Mouse (Mus musculus): ENCODE data around the gene Taf1a. TPM values are rescaled to one million over a fixed set of nuclear protein-coding genes. Genes with fewer than 3 reads are reported as not detected.

Gene Taf1a
- total RNA-seq, 1 experiment = 20.7 TPM

DNA sequence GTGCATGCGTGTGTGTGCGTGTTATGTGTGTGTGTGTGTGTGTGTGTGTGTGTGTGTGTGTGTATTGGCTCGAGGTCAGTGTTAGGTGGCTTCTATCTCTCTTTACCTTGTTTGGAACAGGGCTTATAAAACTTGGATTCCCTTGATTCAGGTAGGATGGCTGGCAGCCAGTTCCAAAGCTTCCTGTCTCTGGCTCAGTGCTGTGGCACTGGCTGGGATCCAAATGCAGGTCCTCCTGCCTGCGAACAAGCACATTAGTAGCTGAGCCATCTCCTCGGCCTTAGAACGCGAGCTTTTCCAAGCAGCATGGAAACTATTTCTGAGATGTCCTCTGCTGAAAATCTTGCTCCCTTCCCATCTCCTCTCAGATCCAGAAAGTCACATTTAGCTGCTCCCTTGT lies 31.0 kb downstream of the Taf1a start:
- Histone ChIP-seq H3K4me3 (ENCODE audit: insufficient read depth in 1 of 2, low read depth in 1 of 2, low read length in 2 of 2, poor library complexity in 1 of 2, severe bottlenecking in 1 of 2) (no peak overlapping the region), H3K9me3 (ENCODE audit: control insufficient read depth, insufficient read depth, low read depth, low read length) (no peaks in the 10 kb centered on the region), H3K4me1 (ENCODE audit: control insufficient read depth in 2 of 2, insufficient read depth in 2 of 2, low read length in 2 of 2, poor library complexity in 1 of 2) (0 out of 4 replicates have a peak, but pooled peaks cover 0 to 2% of the 10 kb centered on the region in 2 experiments), H3K27ac (ENCODE audit: insufficient read depth, low read depth, low read length, poor library complexity, severe bottlenecking) (no peak overlapping the region), H3K36me3 (ENCODE audit: control insufficient read depth, insufficient read depth, low read length, poor library complexity, severe bottlenecking) (no peaks in the 10 kb centered on the region), H3K9ac (ENCODE audit: insufficient read depth, low read depth, low read length, poor library complexity, severe bottlenecking) (no peak overlapping the region)
- TF ChIP-seq ZNF384 (IDR thresholded peaks at IDR 0.05; ENCODE audit: low read depth, low read length) (no peak), HCFC1 (IDR thresholded peaks at IDR 0.05; ENCODE audit: borderline replicate concordance, insufficient read depth, low read length) (no peak), MAFK (IDR thresholded peaks at IDR 0.05; ENCODE audit: insufficient read depth, low read depth, low read length) (no peak), CHD2 (IDR thresholded peaks at IDR 0.05; ENCODE audit: low read depth, low read length) (no peak), ZC3H11A (IDR thresholded peaks at IDR 0.05; ENCODE audit: borderline replicate concordance, low read depth, low read length) (no peak)
- DNase-seq (ENCODE audit: low read depth, low spot score) = no peak
- in situ Hi-C loops (cut with MboI; ENCODE audit: low sequenced_read_pairs in 2 of 2, unreplicated experiment in 2 of 2) = no loop called here

DNA sequence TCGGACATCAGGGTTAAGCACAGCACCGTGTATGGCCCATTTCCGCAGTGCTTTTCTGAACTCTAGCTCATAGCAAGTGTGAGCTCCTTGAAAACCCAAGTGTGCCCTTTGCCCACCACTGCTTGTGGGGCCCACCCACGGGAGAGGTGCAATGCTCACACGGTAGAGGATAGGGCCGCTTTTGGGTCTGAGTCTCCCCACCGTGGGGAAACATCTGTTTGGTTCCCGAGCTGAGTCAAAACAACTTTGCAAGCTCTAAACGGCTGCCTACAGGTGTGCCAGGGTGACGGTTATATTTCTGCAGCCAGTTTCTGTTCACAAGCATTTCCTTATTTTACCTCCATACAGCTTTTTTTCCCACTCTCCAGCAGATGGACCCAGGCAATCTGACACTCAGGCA lies 31.5 kb downstream of the Taf1a start:
- H3K36me3 ChIP-seq (ENCODE audit: control insufficient read depth, insufficient read depth, low read length, poor library complexity, severe bottlenecking) = no peaks in the 10 kb centered on the region
- TF ChIP-seq HCFC1 (IDR thresholded peaks at IDR 0.05; ENCODE audit: borderline replicate concordance, insufficient read depth, low read length) = no peak
- TF ChIP-seq ZC3H11A (IDR thresholded peaks at IDR 0.05; ENCODE audit: borderline replicate concordance, low read depth, low read length) = no peak
- TF ChIP-seq CHD2 (IDR thresholded peaks at IDR 0.05; ENCODE audit: low read depth, low read length) = no peak
- TF ChIP-seq ZNF384 (IDR thresholded peaks at IDR 0.05; ENCODE audit: low read depth, low read length) = no peak
- TF ChIP-seq MAFK (IDR thresholded peaks at IDR 0.05; ENCODE audit: insufficient read depth, low read depth, low read length) = no peak
- H3K9me3 ChIP-seq (ENCODE audit: control insufficient read depth, insufficient read depth, low read depth, low read length) = no peaks in the 10 kb centered on the region
- no peak overlapping the region for H3K4me3 ChIP-seq (ENCODE audit: insufficient read depth in 1 of 2, low read depth in 1 of 2, low read length in 2 of 2, poor library complexity in 1 of 2, severe bottlenecking in 1 of 2)
- in situ Hi-C loops (cut with MboI; ENCODE audit: low sequenced_read_pairs in 2 of 2, unreplicated experiment in 2 of 2) = no loop called here
- H3K4me1 ChIP-seq (ENCODE audit: control insufficient read depth in 2 of 2, insufficient read depth in 2 of 2, low read length in 2 of 2, poor library complexity in 1 of 2) = 0 out of 4 replicates have a peak, but pooled peaks cover 0 to 2% of the 10 kb centered on the region in 2 experiments
- no peak overlapping the region for H3K9ac ChIP-seq (ENCODE audit: insufficient read depth, low read depth, low read length, poor library complexity, severe bottlenecking)
- no peak overlapping the region for H3K27ac ChIP-seq (ENCODE audit: insufficient read depth, low read depth, low read length, poor library complexity, severe bottlenecking)
- no peak for DNase-seq (ENCODE audit: low read depth, low spot score)

DNA sequence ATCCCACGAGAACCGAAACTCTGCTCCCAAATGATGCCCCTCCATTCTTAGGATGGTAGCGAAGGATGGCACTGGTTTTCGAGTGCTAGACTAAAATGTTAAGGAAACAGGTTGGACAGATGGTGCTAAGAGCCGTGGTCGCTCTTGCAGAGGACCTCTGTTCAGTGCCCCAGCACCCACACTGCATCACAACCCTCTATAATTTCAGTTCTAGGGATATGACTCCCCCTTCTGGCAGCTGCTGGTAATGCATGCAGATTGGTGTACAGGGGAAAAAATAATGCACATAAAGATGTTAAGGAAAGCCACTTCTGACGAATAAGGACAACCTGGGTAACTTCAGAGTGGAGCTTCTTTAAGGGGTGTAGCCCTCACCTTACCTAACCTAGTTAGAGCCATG lies 35.3 kb downstream of the Taf1a start:
- DNase-seq (ENCODE audit: low read depth, low spot score) = peak; percentile 35
- H3K9me3 ChIP-seq (ENCODE audit: control insufficient read depth, insufficient read depth, low read depth, low read length) = no peaks in the 10 kb centered on the region
- peaks cover 0 to 3% of the 10 kb centered on the region in 2 experiments; a peak in 1 of 4 replicates for H3K4me1 ChIP-seq (ENCODE audit: control insufficient read depth in 2 of 2, insufficient read depth in 2 of 2, low read length in 2 of 2, poor library complexity in 1 of 2)
- no peak overlapping the region for H3K27ac ChIP-seq (ENCODE audit: insufficient read depth, low read depth, low read length, poor library complexity, severe bottlenecking)
- TF ChIP-seq ZC3H11A (IDR thresholded peaks at IDR 0.05; ENCODE audit: borderline replicate concordance, low read depth, low read length) (0 out of 2 replicates have a peak, but pooled peaks have one; percentile 34), MAFK (IDR thresholded peaks at IDR 0.05; ENCODE audit: insufficient read depth, low read depth, low read length) (no peak), CHD2 (IDR thresholded peaks at IDR 0.05; ENCODE audit: low read depth, low read length) (no peak), ZNF384 (IDR thresholded peaks at IDR 0.05; ENCODE audit: low read depth, low read length) (no peak)
- no peaks in the 10 kb centered on the region for H3K36me3 ChIP-seq (ENCODE audit: control insufficient read depth, insufficient read depth, low read length, poor library complexity, severe bottlenecking)
- H3K4me3 ChIP-seq (ENCODE audit: insufficient read depth in 1 of 2, low read depth in 1 of 2, low read length in 2 of 2, poor library complexity in 1 of 2, severe bottlenecking in 1 of 2) = no peak overlapping the region
- no peak overlapping the region for H3K9ac ChIP-seq (ENCODE audit: insufficient read depth, low read depth, low read length, poor library complexity, severe bottlenecking)
- in situ Hi-C loops (cut with MboI; ENCODE audit: low sequenced_read_pairs in 2 of 2, unreplicated experiment in 2 of 2) = no loop called here

DNA sequence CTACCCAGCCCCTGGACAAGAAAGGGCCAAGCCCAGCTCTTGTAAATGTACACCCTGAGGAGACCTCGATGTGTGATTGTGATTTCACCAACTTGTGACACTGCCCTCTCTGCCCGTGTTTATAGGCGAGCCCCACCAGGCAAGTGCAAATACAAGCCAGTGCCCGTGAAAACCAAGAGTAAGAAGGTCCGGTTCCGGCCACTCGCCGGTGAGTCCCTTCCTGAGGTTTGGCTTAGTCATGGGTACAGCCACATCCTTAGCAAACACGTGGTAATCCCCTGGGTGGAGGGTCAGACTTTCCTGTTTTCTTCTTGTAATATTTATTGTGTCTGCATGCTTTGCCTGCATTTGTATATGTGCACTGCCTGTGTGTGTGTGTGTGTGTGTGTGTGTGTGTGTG lies 46.1 kb downstream of the Taf1a start:
- no peak for DNase-seq (ENCODE audit: low read depth, low spot score)
- H3K4me3 ChIP-seq (ENCODE audit: insufficient read depth in 1 of 2, low read depth in 1 of 2, low read length in 2 of 2, poor library complexity in 1 of 2, severe bottlenecking in 1 of 2) = no peak overlapping the region
- no peaks in the 10 kb centered on the region for H3K36me3 ChIP-seq (ENCODE audit: control insufficient read depth, insufficient read depth, low read length, poor library complexity, severe bottlenecking)
- no peak overlapping the region for H3K27ac ChIP-seq (ENCODE audit: insufficient read depth, low read depth, low read length, poor library complexity, severe bottlenecking)
- TF ChIP-seq ZC3H11A (IDR thresholded peaks at IDR 0.05; ENCODE audit: borderline replicate concordance, low read depth, low read length) = no peak
- no peak for TF ChIP-seq CHD2 (IDR thresholded peaks at IDR 0.05; ENCODE audit: low read depth, low read length)
- no peak for TF ChIP-seq HCFC1 (IDR thresholded peaks at IDR 0.05; ENCODE audit: borderline replicate concordance, insufficient read depth, low read length)
- no peak for TF ChIP-seq MAFK (IDR thresholded peaks at IDR 0.05; ENCODE audit: insufficient read depth, low read depth, low read length)
- TF ChIP-seq ZNF384 (IDR thresholded peaks at IDR 0.05; ENCODE audit: low read depth, low read length) = no peak
- H3K9me3 ChIP-seq (ENCODE audit: control insufficient read depth, insufficient read depth, low read depth, low read length) = no peaks in the 10 kb centered on the region
- in situ Hi-C loops (cut with MboI; ENCODE audit: low sequenced_read_pairs in 2 of 2, unreplicated experiment in 2 of 2) = no loop called here
- H3K9ac ChIP-seq (ENCODE audit: insufficient read depth, low read depth, low read length, poor library complexity, severe bottlenecking) = no peak overlapping the region
- peaks cover 0 to 4% of the 10 kb centered on the region in 2 experiments; a peak in 1 of 4 replicates for H3K4me1 ChIP-seq (ENCODE audit: control insufficient read depth in 2 of 2, insufficient read depth in 2 of 2, low read length in 2 of 2, poor library complexity in 1 of 2)

DNA sequence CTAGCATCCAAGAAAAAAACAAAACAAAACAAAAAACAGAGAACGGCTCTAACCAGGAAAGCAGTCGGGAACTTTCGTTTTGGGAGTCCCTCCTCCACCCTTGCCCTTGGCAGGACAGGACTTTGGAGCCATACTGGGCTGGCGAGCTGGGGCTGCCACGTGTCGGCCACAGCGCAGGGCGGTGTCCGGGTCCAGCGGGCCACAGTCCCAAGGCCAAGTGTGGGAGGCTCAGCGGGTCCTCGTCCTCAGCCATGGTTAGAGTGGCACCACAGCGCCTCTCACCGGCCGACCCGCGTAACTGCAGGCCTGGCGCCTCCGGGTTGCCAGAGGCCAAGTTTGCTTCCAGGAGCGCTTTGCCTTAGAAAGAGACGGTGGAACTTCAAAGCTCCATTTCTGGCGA lies 50.3 kb downstream of the Taf1a start:
- Histone ChIP-seq H3K36me3 (ENCODE audit: control insufficient read depth, insufficient read depth, low read length, poor library complexity, severe bottlenecking) (no peaks in the 10 kb centered on the region), H3K4me3 (ENCODE audit: insufficient read depth in 1 of 2, low read depth in 1 of 2, low read length in 2 of 2, poor library complexity in 1 of 2, severe bottlenecking in 1 of 2) (no peak overlapping the region), H3K4me1 (ENCODE audit: control insufficient read depth in 2 of 2, insufficient read depth in 2 of 2, low read length in 2 of 2, poor library complexity in 1 of 2) (peaks cover 0 to 2% of the 10 kb centered on the region in 2 experiments; a peak in 1 of 4 replicates), H3K27ac (ENCODE audit: insufficient read depth, low read depth, low read length, poor library complexity, severe bottlenecking) (no peak overlapping the region), H3K9ac (ENCODE audit: insufficient read depth, low read depth, low read length, poor library complexity, severe bottlenecking) (no peak overlapping the region), H3K9me3 (ENCODE audit: control insufficient read depth, insufficient read depth, low read depth, low read length) (no peaks in the 10 kb centered on the region)
- TF ChIP-seq ZC3H11A (IDR thresholded peaks at IDR 0.05; ENCODE audit: borderline replicate concordance, low read depth, low read length) (peak; percentile 62), CHD2 (IDR thresholded peaks at IDR 0.05; ENCODE audit: low read depth, low read length) (no peak)
- DNase-seq (ENCODE audit: low read depth, low spot score) = no peak
- in situ Hi-C loops (cut with MboI; ENCODE audit: low sequenced_read_pairs in 2 of 2, unreplicated experiment in 2 of 2) = no loop called here
